Mouse (Mus musculus): Measurements from ENCODE around the gene Hist1h2br. TPM values are rescaled to one million over a fixed set of nuclear protein-coding genes. Genes with fewer than 3 reads are reported as not detected.

The Hist1h2br gene
- polyA plus RNA-seq (2021; fragmentation: Nextera tagmentation), result not detected in 2 replicates
- long read RNA-seq, experiment 1, partial matches to known transcripts, result 0 of 1 reads
- long read RNA-seq, experiment 1, other reads (novel, unspliced or antisense), result 0 of 1 reads
- long read RNA-seq, experiment 2, result 0 reads

GRCm38 (mm10) chr13:21833461-21833860 lies at the start of gene Hist1h2br, which contains the start of gene Hist1h2ap:
Hist1h2br (plus strand) TSS chr13:21833743.
Hist1h2ap (minus strand) TSS chr13:21833507.

GRCm38 (mm10) chr13:21786899-21787629 lies 46.5 kb upstream of the Hist1h2br start, which contains the start of the genes Hist1h2an and Hist1h2bp:
Hist1h2an (minus strand) TSS chr13:21787218.
Hist1h2bp (plus strand) TSS chr13:21787461.

GRCm38 (mm10) chr13:21810073-21810472 lies 23.5 kb upstream of the Hist1h2br start, which contains the start of the genes Hist1h2bq and Hist1h2ao:
Hist1h2bq (minus strand) TSS chr13:21810197.
Hist1h2ao (plus strand) TSS chr13:21810465.

GRCm38 (mm10) chr13:21811539-21811938 lies 22.0 kb upstream of the Hist1h2br start, which contains the start of gene Hist1h4m:
Hist1h4m (plus strand) TSS chr13:21811746.

GRCm38 (mm10) chr13:21831418-21832394 lies 1.8 kb upstream of the Hist1h2br start, which contains the start of gene Hist1h4n:
Hist1h4n (minus strand) TSS chr13:21832196.

Other genes with a start within 250 kb of the Hist1h2br start
- not detected in 2 replicates for gene Olfr1362, start 219.7 kb upstream of the Hist1h2br start, polyA plus RNA-seq (2021; fragmentation: Nextera tagmentation)
- not detected in 2 replicates for gene Olfr11, start 191.2 kb upstream of the Hist1h2br start, polyA plus RNA-seq (2021; fragmentation: Nextera tagmentation)
- gene Olfr1361, start 170.4 kb upstream of the Hist1h2br start, polyA plus RNA-seq (2021; fragmentation: Nextera tagmentation), result not detected in 2 replicates
- gene Olfr1360, start 156.3 kb upstream of the Hist1h2br start, polyA plus RNA-seq (2021; fragmentation: Nextera tagmentation), result not detected in 2 replicates
- not detected in 2 replicates for gene Olfr1359, start 135.6 kb upstream of the Hist1h2br start, polyA plus RNA-seq (2021; fragmentation: Nextera tagmentation)
- gene Hist1h2bl, start 117.6 kb upstream of the Hist1h2br start, polyA plus RNA-seq (2021; fragmentation: Nextera tagmentation), result not detected in 2 replicates
- gene Hist1h2ai, start 117.3 kb upstream of the Hist1h2br start, polyA plus RNA-seq (2021; fragmentation: Nextera tagmentation), result not detected in 2 replicates
- gene Hist1h3h, start 116.1 kb upstream of the Hist1h2br start, polyA plus RNA-seq (2021; fragmentation: Nextera tagmentation), result not detected in 2 replicates
- not detected in 2 replicates for gene Hist1h2bm, start 111.7 kb upstream of the Hist1h2br start, polyA plus RNA-seq (2021; fragmentation: Nextera tagmentation)
- 0.83 and 0.92 TPM in 2 replicates for gene Hist1h4j, start 98.7 kb upstream of the Hist1h2br start, polyA plus RNA-seq (2021; fragmentation: Nextera tagmentation)
- gene Hist1h4k, start 83.2 kb upstream of the Hist1h2br start, polyA plus RNA-seq (2021; fragmentation: Nextera tagmentation), result 0.70 and 3.0 TPM in 2 replicates
- gene Hist1h2ak, start 79.9 kb upstream of the Hist1h2br start, polyA plus RNA-seq (2021; fragmentation: Nextera tagmentation), result 1.8 TPM in 1 of 2 replicates, not detected in the other
- gene Hist1h2bn, start 79.6 kb upstream of the Hist1h2br start, polyA plus RNA-seq (2021; fragmentation: Nextera tagmentation), result 1.0 and 2.3 TPM in 2 replicates
- gene Hist1h1b, start 53.1 kb upstream of the Hist1h2br start, polyA plus RNA-seq (2021; fragmentation: Nextera tagmentation), result 0.59 and 0.97 TPM in 2 replicates
- 1.7 and 2.9 TPM in 2 replicates for gene Hist1h3i, start 50.4 kb upstream of the Hist1h2br start, polyA plus RNA-seq (2021; fragmentation: Nextera tagmentation)
- gene Hist1h2an, start 46.5 kb upstream of the Hist1h2br start, polyA plus RNA-seq (2021; fragmentation: Nextera tagmentation), result 2.4 TPM in 1 of 2 replicates, not detected in the other
- not detected in 2 replicates for gene Hist1h2bp, start 46.3 kb upstream of the Hist1h2br start, polyA plus RNA-seq (2021; fragmentation: Nextera tagmentation)
- gene Hist1h2bq, start 23.5 kb upstream of the Hist1h2br start, polyA plus RNA-seq (2021; fragmentation: Nextera tagmentation), result 0.40 and 1.2 TPM in 2 replicates
- not detected in 2 replicates for gene Hist1h2ao, start 23.3 kb upstream of the Hist1h2br start, polyA plus RNA-seq (2021; fragmentation: Nextera tagmentation)
- 1.8 and 3.3 TPM in 2 replicates for gene Hist1h4m, start 22.0 kb upstream of the Hist1h2br start, polyA plus RNA-seq (2021; fragmentation: Nextera tagmentation)
- gene Hist1h4n, start 1.5 kb upstream of the Hist1h2br start, polyA plus RNA-seq (2021; fragmentation: Nextera tagmentation), result 0.64 and 2.7 TPM in 2 replicates
- gene Hist1h2ap, start 236 bp upstream of the Hist1h2br start, polyA plus RNA-seq (2021; fragmentation: Nextera tagmentation), result 68.6 TPM in 2 replicates
- gene Zfp184, start 111.4 kb downstream of the Hist1h2br start, polyA plus RNA-seq (2021; fragmentation: Nextera tagmentation), result 1.6 and 2.5 TPM in 2 replicates
- gene Pom121l2, start 147.5 kb downstream of the Hist1h2br start, polyA plus RNA-seq (2021; fragmentation: Nextera tagmentation), result 0.10 TPM in 1 of 2 replicates, not detected in the other
- gene Prss16, start 176.0 kb downstream of the Hist1h2br start, polyA plus RNA-seq (2021; fragmentation: Nextera tagmentation), result 1.7 and 1.9 TPM in 2 replicates
- not detected in 2 replicates for gene Hist1h2ah, start 201.8 kb downstream of the Hist1h2br start, polyA plus RNA-seq (2021; fragmentation: Nextera tagmentation)
- not detected in 2 replicates for gene Hist1h2bk, start 202.1 kb downstream of the Hist1h2br start, polyA plus RNA-seq (2021; fragmentation: Nextera tagmentation)
- gene Hist1h4i, start 207.6 kb downstream of the Hist1h2br start, polyA plus RNA-seq (2021; fragmentation: Nextera tagmentation), result 6.4 and 6.7 TPM in 2 replicates
- not detected in 2 replicates for gene Hist1h2ag, start 209.2 kb downstream of the Hist1h2br start, polyA plus RNA-seq (2021; fragmentation: Nextera tagmentation)
- gene Hist1h2bj, start 209.5 kb downstream of the Hist1h2br start, polyA plus RNA-seq (2021; fragmentation: Nextera tagmentation), result 0.67 TPM in 1 of 2 replicates, not detected in the other